Mouse (Mus musculus): ENCODE data around the gene Magi1.

- TF ChIP-seq CTCF (IDR thresholded peaks at IDR 0.05; ENCODE audit: low read depth) (no peak), EP300 (IDR thresholded peaks at IDR 0.05; ENCODE audit: low read depth) (no peak)
These were observed 190.6 kb downstream of the Magi1 start for GRCm38 (mm10) chr6:94092969-94093597.
